Comparison of ENCODE assay signal across 16 mouse cellular contexts in genomic region chr3:36797025-36797424, GRCm38 (mm10).
A peak's percentile ranks its signal among the peaks of the same experiment; 100 is the strongest.
DNase-seq lines count a peak whose midpoint lies in the region; ATAC-seq and TF ChIP-seq lines count a peak whose summit lies in the region.
"Had no signal": no experiment of that assay in that cellular context is flagged by ENCODE, and none has a peak within 500 bp of the region (broad histone marks: within the 10 kb centered on the region; RNA-seq: fewer than 3 reads in every experiment).

No protein-coding gene starts in this region.

- no peaks in the 10 kb centered on the region for H3K36me3 ChIP-seq in lung, embryonic 16.5 days (ENCODE audit: control insufficient read depth, insufficient read depth, low read length)
- no peaks in the 10 kb centered on the region for H3K36me3 ChIP-seq in small intestine, adult 2 months (ENCODE audit: control insufficient read depth, insufficient read depth, low read length)
- H3K36me3 ChIP-seq: forebrain, embryonic 15.5 days; limb, embryonic 13.5 days had no signal

- 30% methylated on average over 4 of the region's 4 CpGs for WGBS in lung, embryonic 16.5 days
- WGBS in small intestine, adult 2 months: 17% methylated on average over 4 of the region's 4 CpGs

- H3K9me3 ChIP-seq in lung, embryonic 16.5 days (ENCODE audit: control insufficient read depth, low read length): no peaks in the 10 kb centered on the region
- H3K9me3 ChIP-seq: forebrain, embryonic 15.5 days; limb, embryonic 13.5 days had no signal

- no peak overlapping the region for H3K4me2 ChIP-seq in lung, embryonic 16.5 days (ENCODE audit: low read depth, low read length)
- H3K4me2 ChIP-seq: forebrain, embryonic 15.5 days; limb, embryonic 13.5 days had no signal

- 0 out of 2 replicates have a peak, but pooled peaks cover 3% of the 10 kb centered on the region for H3K4me1 ChIP-seq in lung, embryonic 16.5 days (replicated peaks; ENCODE audit: control insufficient read depth, insufficient read depth, low read length)
- H3K4me1 ChIP-seq in small intestine, adult 2 months (ENCODE audit: control insufficient read depth, insufficient read depth, insufficient read length, low read length): peaks cover 4% of the 10 kb centered on the region; the same call in 1 of the 2 replicates
- H3K4me1 ChIP-seq: forebrain, embryonic 15.5 days; limb, embryonic 13.5 days had no signal

- H3K27me3 ChIP-seq in lung, embryonic 16.5 days (ENCODE audit: control insufficient read depth, insufficient read depth, low read depth, low read length): no peaks in the 10 kb centered on the region
- H3K27me3 ChIP-seq in small intestine, adult 2 months (ENCODE audit: control insufficient read depth, insufficient read depth, low read length): no peaks in the 10 kb centered on the region
- H3K27me3 ChIP-seq: forebrain, embryonic 15.5 days; limb, embryonic 13.5 days had no signal

- no peak for TF ChIP-seq CTCF in small intestine, adult 2 months (IDR thresholded peaks at IDR 0.05; ENCODE audit: extremely low read depth, insufficient read length, insufficient replicate concordance, low read depth, low read length)

- H3K4me3 ChIP-seq in lung, embryonic 16.5 days (ENCODE audit: low read length): no peak overlapping the region
- H3K4me3 ChIP-seq in small intestine, adult 2 months (ENCODE audit: low read depth, low read length): peak overlapping the region; percentile 26; the same call in 1 of the 2 replicates
- H3K4me3 ChIP-seq: forebrain, embryonic 15.5 days; gastrocnemius, adult 2 months; limb, embryonic 13.5 days had no signal

- no peak for TF ChIP-seq POLR2A in small intestine, adult 2 months (IDR thresholded peaks at IDR 0.05; ENCODE audit: low read depth, low read length)

- peak; percentile 73 for ATAC-seq in lung, embryonic 16.5 days (ENCODE audit: low read depth)
- ATAC-seq: forebrain, embryonic 15.5 days; liver, postnatal 0 days had no signal

- H3K9ac ChIP-seq in lung, embryonic 16.5 days (ENCODE audit: low read length): no peak overlapping the region
- H3K9ac ChIP-seq: forebrain, embryonic 15.5 days; limb, embryonic 13.5 days; liver, postnatal 0 days had no signal

- H3K27ac ChIP-seq in lung, embryonic 16.5 days (ENCODE audit: low read length): peak overlapping the region; percentile 50; the same call in 1 of the 2 replicates
- H3K27ac ChIP-seq in small intestine, adult 2 months (ENCODE audit: insufficient read depth, low read depth, low read length): peak overlapping the region; percentile 54
- H3K27ac ChIP-seq: forebrain, embryonic 15.5 days; gastrocnemius, adult 2 months; limb, embryonic 13.5 days; stomach, postnatal 0 days had no signal

- DNase-seq in adrenal gland, postnatal 36 days: peak; percentile 6 to 10
- DNase-seq in adrenal gland, postnatal 10 days: no peak
- DNase-seq in lung, postnatal 14 days: no peak
- peak; percentile 5 to 20 for DNase-seq in kidney, adult 8-10 months
- no peak for DNase-seq in layer of hippocampus, postnatal 36 days
- no peak for DNase-seq in right cerebral cortex, postnatal 14 days
- DNase-seq: adrenal gland, adult 8-10 months; cerebellum, postnatal 14 days; gastrocnemius, adult 2 months; liver, postnatal 0 days; thymus, postnatal 36 days had no signal

Comparison
In these comparisons a context has a peak if more than half of its experiments do, and no peak if none do; other contexts are left out.
1. DNase-seq: peak in adrenal gland, postnatal 36 days (2 of 2) and kidney, adult 8-10 months (2 of 2); none in adrenal gland, postnatal 10 days (single experiment), lung, postnatal 14 days (single experiment), layer of hippocampus, postnatal 36 days (0 of 2) and right cerebral cortex, postnatal 14 days (single experiment).